Mouse (Mus musculus): ENCODE measurements around the gene Bloc1s5. TPM values are rescaled to one million over a fixed set of nuclear protein-coding genes. Genes with fewer than 3 reads are reported as not detected.

Bloc1s5 gene
- total RNA-seq, 2 experiments from 2014 or later, result 8.9 to 10.2 TPM

GRCm38 (mm10) chr13:38580601-38581457 lies 54.1 kb downstream of the Bloc1s5 start:
- intact Hi-C loops (cut with DNase I), result loop anchor here (1.0 to 5.0 kb wide), 3 partner anchors 52 to 239 kb away; partner anchors contain the start of gene Txndc5
- peak; percentile 58 for DNase-seq (ENCODE audit: low spot score)

- intact Hi-C loops (cut with DNase I), result loop anchor here (1.0 to 5.0 kb wide), 3 partner anchors 51 to 238 kb away; partner anchors contain the start of gene Txndc5
- peak; percentile 57 for DNase-seq (ENCODE audit: low spot score)
Observed at GRCm38 (mm10) chr13:38579971-38580600, 54.8 kb downstream of the Bloc1s5 start.

DNA sequence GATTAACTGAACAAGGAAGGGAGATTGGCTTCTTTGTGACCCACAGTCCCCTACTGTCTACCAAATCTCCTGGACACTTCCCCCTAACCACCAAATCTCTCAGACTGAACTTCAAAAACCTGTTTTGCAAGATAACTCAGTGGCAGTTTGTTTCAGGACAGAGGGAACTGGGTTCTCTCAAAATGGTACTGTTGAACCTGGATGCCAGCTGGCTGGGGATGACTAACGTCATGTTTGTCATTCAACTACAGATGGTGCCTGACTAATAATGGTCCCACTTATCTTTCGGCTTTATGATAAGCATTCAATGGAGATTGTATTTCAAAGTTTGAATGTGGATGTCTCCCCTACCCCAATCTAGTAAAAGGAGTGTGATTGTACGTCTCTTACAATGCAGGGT lies 60.2 kb downstream of the Bloc1s5 start:
- intact Hi-C loops (cut with DNase I), result no loop called here
- DNase-seq (ENCODE audit: low spot score), result no peak

DNA sequence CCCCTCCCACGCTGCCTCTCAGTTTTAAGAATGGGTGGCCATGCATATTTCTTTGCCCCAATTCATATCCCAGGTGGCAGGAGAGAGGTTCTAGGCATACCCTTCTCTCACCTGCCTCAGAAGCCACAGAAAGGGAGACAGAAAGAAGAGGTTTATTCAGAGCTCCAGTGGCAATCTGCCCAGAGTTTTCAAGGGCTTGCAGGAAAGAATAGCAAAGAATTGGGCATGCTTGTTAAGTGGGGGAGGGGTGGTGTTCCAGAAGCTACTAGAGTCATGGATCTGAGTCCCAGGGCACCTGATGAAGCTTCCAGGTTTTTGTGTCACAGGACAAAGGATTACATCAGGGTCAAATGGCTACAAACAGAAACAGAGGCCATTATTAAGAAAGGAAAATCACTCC lies 61.6 kb downstream of the Bloc1s5 start:
- intact Hi-C loops (cut with DNase I), result no loop called here
- no peak for DNase-seq (ENCODE audit: low spot score)

DNA sequence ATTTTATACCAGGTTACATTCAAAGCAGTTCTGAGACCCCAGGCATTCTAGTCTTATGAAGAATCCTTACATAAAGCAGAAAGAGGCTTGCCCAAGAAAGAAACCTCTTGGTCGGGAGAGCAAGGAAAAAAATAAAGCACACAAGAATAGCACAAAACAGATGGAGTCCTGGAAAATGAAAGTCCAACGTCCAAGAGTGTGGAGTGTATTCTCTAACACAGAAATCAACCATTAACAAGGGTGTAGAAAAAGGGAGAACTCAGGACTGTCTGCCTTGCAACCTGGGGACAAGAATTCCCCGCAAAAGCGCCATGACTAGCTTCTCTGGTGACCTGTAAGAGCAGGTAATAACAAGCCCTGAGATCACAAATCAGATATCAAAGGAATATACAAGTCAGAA lies 69.7 kb downstream of the Bloc1s5 start:
- intact Hi-C loops (cut with DNase I), result no loop called here
- DNase-seq (ENCODE audit: low spot score), result no peak

GRCm38 (mm10) chr13:38554611-38555010 lies 80.3 kb downstream of the Bloc1s5 start:
- intact Hi-C loops (cut with DNase I), result no loop called here
- no peak for DNase-seq (ENCODE audit: low spot score)

- intact Hi-C loops (cut with DNase I), result no loop called here
- DNase-seq (ENCODE audit: low spot score), result no peak
Observed at GRCm38 (mm10) chr13:38554210-38554609, 80.7 kb downstream of the Bloc1s5 start.

DNA sequence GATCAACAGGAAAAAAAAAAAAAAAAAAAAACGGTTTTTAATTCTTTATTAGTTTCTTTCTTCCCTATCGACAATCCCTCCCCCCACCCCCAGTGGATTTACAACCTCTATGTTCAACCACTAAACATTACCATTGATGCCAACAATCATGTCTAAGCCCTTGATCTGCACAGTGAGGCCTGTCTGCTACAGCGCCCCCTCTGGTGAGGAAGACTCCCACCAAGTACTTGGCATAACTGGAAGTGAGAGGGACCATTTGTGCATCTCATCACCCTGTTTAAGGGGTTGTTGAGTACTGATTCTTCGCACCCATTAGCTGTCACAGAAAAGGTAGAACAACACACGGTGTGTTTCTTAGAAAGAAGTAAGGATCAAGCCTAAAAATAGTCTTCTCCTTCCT lies 86.2 kb downstream of the Bloc1s5 start:
- DNase-seq (ENCODE audit: low spot score), result no peak
- intact Hi-C loops (cut with DNase I), result no loop called here

DNA sequence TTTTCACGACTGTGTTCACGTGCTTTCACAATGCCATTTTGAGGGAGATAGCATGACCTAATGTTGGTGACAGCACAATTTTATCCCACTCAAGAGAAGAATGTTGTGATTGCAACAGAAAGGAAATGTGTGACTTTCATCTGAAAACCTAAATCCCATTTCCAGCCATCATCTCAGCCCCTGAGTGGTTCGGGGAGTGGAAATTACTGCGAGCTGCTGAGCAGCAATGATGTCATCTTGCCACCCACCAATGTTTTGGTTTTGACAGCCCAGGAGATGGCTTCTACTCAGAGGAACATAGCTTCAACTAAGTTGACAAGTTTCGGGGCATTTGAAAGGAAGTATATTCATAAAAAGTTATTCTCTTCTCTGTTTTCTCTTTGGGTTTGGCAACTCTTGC lies 87.2 kb downstream of the Bloc1s5 start:
- intact Hi-C loops (cut with DNase I), result no loop called here

DNA sequence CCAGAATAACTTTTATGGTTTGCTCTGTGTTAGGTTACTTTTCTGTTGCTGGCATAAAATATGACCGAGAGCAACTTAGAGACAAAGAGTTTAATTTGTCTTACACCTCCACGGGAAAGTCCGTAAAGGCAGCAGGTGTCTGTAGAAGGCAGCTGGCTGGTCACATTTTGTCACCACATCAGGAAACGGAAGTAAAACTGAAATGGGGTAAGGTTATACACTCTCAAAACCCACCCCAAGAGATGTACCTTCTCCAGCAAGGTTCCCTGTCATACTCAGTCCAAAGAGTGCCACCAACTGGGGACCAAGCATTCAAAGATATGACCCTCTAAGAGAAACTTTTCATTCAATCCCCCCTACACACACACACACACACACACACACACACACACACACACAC lies 88.2 kb downstream of the Bloc1s5 start:
- intact Hi-C loops (cut with DNase I), result no loop called here
- DNase-seq (ENCODE audit: low spot score), result no peak

More for the DNA sequence above, 87.2 kb downstream of the Bloc1s5 start:
- no peak for DNase-seq (ENCODE audit: low spot score)

DNA sequence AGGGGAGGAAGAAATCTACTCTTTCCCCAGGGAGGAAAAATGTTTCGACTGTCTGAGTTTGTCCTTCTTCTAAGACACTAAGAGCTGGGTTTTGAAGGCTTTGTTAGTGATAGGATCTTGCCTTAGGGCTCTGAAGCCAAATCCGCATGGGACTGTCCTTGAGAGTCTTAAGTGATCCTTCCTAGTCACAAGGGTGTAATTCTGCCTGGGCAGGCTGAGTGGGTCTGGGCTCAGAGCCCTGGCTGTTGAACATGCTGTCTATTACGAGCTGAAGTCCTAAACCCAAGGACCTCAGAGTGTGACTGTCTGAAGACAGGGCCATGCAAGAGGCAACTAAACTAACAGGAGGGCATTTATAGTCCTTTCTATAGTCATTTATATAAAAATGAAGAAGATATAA lies 89.4 kb downstream of the Bloc1s5 start:
- no peak for DNase-seq (ENCODE audit: low spot score)
- intact Hi-C loops (cut with DNase I), result no loop called here

DNA sequence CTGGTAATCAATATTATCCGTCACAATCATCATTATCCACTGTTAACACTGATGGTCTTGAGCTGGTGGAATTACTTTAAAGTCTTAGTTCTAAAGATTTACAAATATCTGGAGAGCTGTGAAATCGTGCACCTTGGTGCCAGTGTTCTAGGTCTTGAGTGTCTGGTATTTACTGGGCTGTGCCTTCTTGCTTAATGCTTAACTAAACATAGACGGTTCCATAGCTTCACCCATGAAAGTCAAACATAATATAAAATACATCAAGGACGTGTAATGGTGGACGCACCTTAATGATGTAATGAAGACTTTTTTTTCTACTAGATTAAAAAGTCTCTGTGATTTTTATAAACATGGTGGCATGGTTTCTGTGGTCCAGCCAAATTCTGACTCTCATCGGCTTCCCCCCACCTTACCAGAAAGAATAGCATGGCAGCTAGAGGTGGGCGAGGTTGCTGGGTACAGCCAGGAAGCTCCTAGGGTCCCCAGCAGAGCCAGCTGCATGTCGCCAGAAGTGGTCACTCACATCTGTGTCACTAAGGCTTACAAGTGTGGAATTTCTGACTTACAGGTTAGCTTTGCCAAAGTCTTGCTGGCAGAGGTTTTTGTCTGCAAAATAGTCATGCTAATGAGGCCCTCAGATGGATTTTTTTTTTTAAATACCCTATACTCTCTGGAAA lies 90.0 kb downstream of the Bloc1s5 start:
- no peak for DNase-seq (ENCODE audit: low spot score)
- intact Hi-C loops (cut with DNase I), result no loop called here

GRCm38 (mm10) chr13:38543455-38544125 lies 91.3 kb downstream of the Bloc1s5 start:
- intact Hi-C loops (cut with DNase I), result no loop called here
- DNase-seq (ENCODE audit: low spot score), result no peak

Other genes starting within 250 kb of the Bloc1s5 start
- 10 to 100 TPM; 32.3 to 37.4 TPM for gene Txndc5, start 106.3 kb downstream of the Bloc1s5 start, total RNA-seq (2021)
- 10 to 100 TPM; 11.2 to 13.7 TPM for gene Eef1e1, start 23.9 kb upstream of the Bloc1s5 start, total RNA-seq (2021)

All from heart, postnatal 25 days (tissue).